Mouse (Mus musculus): Measurements from ENCODE around the gene Jsrp1. TPM values are rescaled to one million over a fixed set of nuclear protein-coding genes. Genes with fewer than 3 reads are reported as not detected.

Gene Jsrp1
- total RNA-seq, 2 experiments from 2014 or later = 9.8 to 24.0 TPM

DNA sequence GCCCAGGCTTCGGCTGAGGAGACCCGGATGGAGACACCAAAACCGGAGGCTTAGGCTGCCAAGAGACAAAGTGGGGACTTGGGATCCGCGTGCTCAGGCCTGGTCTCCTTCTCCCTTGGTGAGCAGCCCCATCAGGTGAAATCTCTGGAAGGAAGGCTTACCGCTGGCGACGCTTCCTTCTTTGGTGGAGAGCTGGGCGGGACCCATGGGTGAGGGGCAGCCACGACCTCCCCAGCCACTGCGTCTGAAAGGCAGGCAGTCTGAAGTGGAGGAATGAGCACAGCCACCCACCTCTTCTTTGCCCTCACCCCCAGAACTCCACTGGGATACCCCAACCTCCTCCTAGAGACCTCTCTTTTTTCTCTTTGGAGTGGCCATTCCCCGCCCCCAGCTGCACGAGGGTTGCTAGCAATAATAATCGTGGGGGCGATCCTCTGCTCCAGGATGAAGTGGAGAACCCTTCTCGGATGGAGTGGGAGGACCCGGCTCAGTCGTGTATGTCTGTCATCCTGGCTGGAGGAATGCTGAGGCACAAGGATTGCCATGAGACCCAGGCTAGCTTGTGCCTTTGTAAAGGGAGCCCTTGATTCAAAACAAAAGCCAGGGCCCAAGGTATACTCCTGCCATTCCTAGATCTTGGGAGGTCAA is 4.2 kb downstream of the Jsrp1 start:
- no peak for DNase-seq

DNA sequence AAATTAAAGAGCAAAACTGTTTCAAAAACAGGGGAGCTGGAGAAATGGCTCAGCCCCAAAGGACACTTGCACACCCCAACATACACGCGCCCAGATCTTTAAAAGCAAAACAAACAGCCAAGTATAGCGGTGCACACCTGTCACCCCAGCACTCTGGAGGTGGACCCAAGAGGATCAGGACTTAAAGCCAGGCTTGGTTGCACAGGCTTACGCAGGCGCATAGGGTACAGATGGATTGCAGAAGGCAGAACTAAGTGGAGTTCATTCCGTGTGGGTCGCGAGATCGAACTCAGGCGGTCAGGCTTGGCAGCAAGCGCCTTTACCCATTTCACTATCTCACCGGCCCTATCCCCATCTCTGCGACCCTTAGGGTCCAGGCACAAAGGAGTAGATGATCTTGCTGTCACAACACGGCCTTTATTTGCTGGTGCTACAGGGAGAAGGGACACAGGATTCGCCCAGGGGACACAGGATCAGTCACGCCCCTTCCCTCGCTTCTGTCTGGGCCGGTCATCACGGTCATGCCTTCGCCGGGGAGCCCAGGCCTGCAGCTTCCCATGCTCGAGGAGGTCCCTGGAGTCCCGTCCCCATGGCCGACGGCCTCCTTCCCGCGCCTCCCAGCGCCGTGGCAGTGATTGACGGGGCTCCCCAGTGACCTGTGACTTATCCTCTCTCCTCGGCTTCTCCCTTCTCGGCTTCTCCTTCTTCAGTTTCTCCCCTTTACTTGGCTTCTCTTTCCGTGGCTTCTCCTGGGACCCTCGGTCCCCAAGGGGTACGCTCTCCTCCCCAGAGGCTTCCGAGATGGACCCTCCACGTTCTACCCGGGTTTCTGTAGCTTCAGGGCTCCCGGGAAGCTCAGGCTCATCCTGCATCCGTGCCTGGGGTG is 5.0 kb downstream of the Jsrp1 start:
- no peak for DNase-seq

DNA sequence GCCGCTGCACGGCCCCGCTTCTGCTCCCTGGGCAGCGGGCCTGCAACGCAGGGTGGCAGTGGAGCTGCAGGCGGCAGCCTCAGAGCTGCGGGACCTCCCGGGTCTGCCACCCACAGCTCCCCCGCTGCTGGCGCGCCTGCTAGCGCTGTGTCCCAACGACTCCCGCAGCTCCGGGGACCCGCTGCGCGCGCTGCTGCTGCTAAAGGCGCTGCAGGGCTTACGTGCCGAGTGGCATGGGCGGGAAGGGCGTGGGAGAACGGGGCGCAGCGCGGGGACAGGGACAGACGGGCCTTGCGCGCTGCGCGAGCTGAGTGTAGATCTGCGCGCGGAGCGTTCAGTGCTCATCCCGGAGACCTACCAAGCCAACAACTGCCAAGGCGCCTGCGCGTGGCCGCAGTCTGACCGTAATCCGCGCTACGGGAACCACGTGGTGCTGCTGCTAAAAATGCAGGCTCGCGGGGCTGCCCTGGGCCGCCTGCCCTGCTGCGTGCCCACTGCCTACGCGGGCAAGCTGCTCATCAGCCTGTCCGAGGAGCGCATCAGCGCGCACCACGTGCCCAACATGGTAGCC is 6.2 kb downstream of the Jsrp1 start:
- peak; percentile 79 for DNase-seq

GRCm38 (mm10) chr10:80806341-80807056 is 6.8 kb downstream of the Jsrp1 start:
- no peak for DNase-seq

DNA sequence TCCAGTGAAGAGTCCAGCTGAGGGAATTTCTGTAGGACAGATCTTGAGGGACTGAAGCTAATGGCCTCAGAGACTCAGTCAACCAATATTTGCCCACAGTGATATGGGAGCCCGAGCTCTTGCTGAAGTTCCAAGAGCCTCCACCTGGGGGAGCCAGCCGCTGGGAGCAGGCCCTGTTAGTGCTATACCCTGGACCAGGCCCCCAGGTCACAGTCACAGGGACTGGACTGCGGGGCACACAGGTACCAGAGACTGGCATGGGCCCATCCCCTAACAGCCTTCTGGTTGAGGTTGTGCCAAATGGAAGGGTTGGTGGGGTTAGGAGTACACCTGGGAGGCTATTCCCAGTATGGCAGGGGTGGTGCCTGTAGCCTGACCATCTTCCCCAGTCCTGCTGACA is 7.4 kb downstream of the Jsrp1 start:
- DNase-seq = peak; percentile 93

DNA sequence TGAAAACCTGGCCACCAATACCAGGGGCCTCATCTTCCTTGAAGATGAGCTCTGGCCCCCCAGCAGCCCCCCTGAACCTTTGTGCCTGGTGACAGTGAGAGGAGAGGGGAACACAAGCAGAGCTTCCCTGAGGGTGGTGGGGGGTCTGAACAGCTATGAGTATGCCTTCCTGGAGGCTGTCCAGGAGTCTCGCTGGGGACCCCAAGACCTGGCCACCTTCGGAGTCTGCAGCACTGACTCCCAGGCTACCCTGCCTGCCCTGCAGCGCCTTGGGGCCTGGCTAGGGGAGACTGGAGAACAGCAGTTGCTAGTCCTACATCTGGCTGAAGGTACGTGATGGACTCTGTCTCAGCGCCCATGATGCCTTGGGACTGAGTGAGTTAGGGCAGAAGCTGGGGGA is 8.0 kb downstream of the Jsrp1 start:
- no peak for DNase-seq

DNA sequence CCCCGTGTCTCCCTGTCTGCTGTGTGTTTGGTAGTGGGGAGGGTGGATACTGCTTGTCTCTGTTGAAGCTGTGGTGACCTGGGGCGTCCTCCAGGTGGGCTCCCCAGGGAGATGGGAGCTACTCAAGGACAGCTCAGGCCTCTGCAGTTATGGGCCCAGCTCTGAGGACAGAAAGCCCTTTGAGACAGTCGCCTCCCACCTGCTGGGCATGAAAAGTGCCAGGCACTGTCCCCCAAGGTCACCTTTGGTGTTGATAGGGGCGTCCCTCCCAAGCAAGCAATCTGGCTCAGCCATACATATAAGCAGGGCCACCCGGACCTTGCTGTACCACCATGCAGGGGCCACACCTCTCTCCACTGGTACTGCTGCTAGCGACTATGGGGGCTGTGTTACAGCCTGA is 8.4 kb downstream of the Jsrp1 start, which contains the start of gene Amh:
Gene Amh, plus strand, starts transcription at position 328 of the 400 bp plus-strand sequence.
- DNase-seq = no peak

GRCm38 (mm10) chr10:80804340-80804739 is 9.0 kb downstream of the Jsrp1 start:
- DNase-seq = no peak

- no peak for DNase-seq
Measured at GRCm38 (mm10) chr10:80802996-80803395, 10.3 kb downstream of the Jsrp1 start.

DNA sequence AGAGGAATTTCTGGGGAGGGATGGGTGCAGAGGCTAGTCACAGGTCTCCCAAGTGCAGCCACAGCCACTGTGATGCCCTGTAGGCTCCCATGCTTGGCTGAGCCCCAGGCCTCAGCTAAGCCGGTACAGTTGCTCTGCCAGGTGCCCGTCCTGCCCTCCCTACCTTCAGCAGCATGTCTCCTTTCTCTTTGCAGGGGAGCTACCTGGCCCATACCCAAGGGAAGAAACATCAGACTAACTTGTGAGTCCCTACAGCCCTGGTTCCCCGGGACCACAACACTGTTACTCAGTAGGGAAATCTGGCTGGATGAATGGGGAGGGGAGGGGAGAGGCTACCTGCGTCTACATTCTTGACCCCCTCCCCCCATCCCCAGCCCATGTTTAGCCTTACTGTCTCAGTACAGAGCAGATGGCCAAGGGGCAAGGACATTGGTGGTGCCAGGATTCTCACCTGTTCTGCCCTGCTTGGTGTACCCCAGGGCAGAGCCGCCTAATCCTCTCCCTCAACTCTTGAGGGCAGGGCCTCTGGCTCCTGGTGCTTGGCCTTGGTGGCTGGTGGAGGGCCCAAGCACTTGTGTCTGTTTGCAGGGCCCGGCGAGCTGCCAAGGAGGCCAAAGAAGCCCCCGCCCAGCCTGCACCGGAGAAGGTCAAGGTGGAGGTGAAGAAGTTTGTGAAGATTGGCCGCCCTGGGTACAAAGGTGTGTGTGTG is 10.9 kb downstream of the Jsrp1 start:
- no peak for DNase-seq

GRCm38 (mm10) chr10:80799070-80799566 is 14.2 kb downstream of the Jsrp1 start:
- DNase-seq = no peak

GRCm38 (mm10) chr10:80798150-80799006 is 14.9 kb downstream of the Jsrp1 start, which contains the start of the genes Sf3a2 and Plekhj1:
Gene Sf3a2, plus strand, starts transcription at chr10:80798198.
Gene Plekhj1, minus strand, starts transcription at chr10:80798626.
- DNase-seq = peak; percentile 96

DNA sequence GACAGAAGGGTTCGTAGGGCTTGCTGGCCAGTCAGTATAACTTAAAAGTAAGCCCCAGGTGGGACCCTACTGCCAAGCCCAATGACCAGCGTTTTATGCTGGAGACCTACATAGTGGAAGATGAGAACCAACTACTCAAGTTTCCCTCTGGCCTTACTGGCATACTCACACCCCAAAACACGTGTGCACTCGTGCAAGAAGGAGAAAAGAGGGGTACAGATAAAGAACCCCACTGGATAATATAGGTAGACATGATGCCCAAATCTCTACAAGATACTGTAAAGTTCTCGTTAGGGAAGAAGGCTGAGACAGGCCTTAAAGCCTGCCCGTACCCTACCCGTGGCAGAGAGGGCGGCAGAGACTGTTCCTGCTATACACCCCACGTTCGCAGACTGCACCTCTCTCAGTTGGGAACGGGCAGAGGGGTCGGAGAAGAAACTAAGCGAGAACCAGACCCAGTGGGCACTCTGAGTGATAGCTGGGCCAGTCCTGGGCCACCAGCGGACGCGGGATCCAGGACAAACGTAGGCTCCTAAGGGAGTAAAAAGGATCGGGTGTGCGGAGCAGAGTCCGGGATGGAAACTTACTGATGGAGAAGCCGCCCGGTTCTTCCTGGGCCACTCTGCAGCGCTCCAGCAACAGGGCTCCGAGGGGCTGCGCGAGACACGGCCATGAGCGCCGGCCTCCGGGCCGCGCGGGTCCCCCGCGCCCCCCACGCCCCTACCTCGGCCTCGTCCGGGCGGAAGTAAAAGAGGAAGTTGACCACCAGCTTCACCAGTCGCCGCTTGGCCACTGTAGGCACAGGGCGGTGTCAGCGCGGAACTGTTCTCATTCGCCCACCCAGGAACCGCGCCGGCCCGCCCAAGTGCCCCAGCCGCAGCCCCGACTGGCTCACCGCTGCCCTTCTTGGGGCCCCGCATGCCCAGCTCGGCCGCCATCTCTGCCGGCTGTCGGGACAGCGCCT is 15.8 kb downstream of the Jsrp1 start:
- DNase-seq = no peak

DNA sequence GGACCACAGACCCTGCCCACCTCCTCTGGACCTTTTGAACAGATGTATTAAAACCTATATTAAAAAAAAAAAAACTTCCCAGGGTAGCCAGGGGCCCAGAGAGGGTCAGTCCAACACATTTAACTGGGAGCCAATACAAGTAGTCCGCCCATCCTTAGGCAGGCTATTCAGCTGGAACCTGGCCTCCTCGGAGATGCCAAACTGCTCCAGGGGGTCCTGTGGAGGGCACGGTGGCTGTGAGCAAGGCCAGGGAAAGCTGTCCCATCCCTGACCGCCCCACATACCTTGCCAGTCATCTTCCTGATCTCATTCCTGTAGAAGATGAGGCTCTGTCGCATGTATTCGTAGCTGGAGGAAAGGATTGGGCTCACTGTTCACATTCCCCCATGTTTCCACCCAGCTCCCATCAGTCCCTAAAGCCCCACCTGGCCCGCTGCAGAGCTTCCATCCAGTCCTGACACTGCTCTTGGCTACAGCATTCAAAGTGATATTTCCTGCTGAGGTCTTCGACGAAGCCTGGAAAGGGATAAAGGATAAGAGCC is 16.9 kb downstream of the Jsrp1 start:
- DNase-seq = no peak

- no peak for DNase-seq
Measured at GRCm38 (mm10) chr10:80794750-80795149, 18.5 kb downstream of the Jsrp1 start.

- DNase-seq = no peak
Measured at GRCm38 (mm10) chr10:80793803-80794202, 19.5 kb downstream of the Jsrp1 start.

GRCm38 (mm10) chr10:80793033-80793784 is 20.1 kb downstream of the Jsrp1 start:
- DNase-seq = no peak

Measured in adrenal gland, postnatal 10 days (tissue).